Mouse (Mus musculus) erythroblast, embryonic 14.5 days (primary cell): Measurements from ENCODE around the gene Mllt10.

ENCODE experiments used
- GATA1 ChIP-seq: IDR thresholded peaks from 2 replicates; pipeline ENCODE4 v1.6.1; 2012; ENCODE audit warnings: low read length, inconsistent platforms, mixed read lengths
- TAL1 ChIP-seq: IDR thresholded peaks from 3 replicates; pipeline ENCODE4 v1.6.1; 2012; ENCODE audit warnings: low read length, inconsistent platforms, mixed read lengths

GRCm38 (mm10) chr2:18033166-18034108 is 21.6 kb upstream of the Mllt10 start:
- TF ChIP-seq GATA1 (no peak), TAL1 (no peak)
